Mouse (Mus musculus): ENCODE results near the gene Sae1.

GRCm38 (mm10) chr7:16399098-16399819 lies 11.7 kb upstream of the Sae1 start:
- TF ChIP-seq CTCF (IDR thresholded peaks at IDR 0.05; ENCODE audit: low read depth, low read length) (no peak), POLR2A (IDR thresholded peaks at IDR 0.05; ENCODE audit: extremely low read depth, insufficient read depth, low read length) (peak; percentile 40; the same call in 1 of the 2 replicates)
